Mouse (Mus musculus) E14TG2a.4 (cell line): Measurements from ENCODE around the gene Ypel1.

Source experiments
- CTCF ChIP-seq: conservative IDR thresholded peaks from 2 replicates; pipeline ENCODE4 v1.5.1; 2014; ENCODE audit warnings: low read length
- NANOG ChIP-seq: IDR thresholded peaks from 2 replicates; pipeline ENCODE4 v1.6.1; 2014; ENCODE audit warnings: borderline replicate concordance, low read length, mixed read lengths
- POU5F1 ChIP-seq: IDR thresholded peaks from 2 replicates; pipeline ENCODE4 v1.6.1; 2014; ENCODE audit warnings: low read length, borderline replicate concordance

- TF ChIP-seq POU5F1 (no peak), CTCF (no peak), NANOG (no peak)
Observed at GRCm38 (mm10) chr16:17062338-17062737, 7.2 kb upstream of the Ypel1 start.
